Mouse (Mus musculus): ENCODE measurements around the gene Ctnna3. TPM values are rescaled to one million over a fixed set of nuclear protein-coding genes. Genes with fewer than 3 reads are reported as not detected.
"Not testable (repeated sequence)": the region's sequence is repeated elsewhere in the genome, so short reads cannot be mapped to it uniquely, and the experiment has no call there.

The Ctnna3 gene
- polyA plus RNA-seq (2012; rRNA removed) = 0.46 and 0.70 TPM in 2 replicates

DNA sequence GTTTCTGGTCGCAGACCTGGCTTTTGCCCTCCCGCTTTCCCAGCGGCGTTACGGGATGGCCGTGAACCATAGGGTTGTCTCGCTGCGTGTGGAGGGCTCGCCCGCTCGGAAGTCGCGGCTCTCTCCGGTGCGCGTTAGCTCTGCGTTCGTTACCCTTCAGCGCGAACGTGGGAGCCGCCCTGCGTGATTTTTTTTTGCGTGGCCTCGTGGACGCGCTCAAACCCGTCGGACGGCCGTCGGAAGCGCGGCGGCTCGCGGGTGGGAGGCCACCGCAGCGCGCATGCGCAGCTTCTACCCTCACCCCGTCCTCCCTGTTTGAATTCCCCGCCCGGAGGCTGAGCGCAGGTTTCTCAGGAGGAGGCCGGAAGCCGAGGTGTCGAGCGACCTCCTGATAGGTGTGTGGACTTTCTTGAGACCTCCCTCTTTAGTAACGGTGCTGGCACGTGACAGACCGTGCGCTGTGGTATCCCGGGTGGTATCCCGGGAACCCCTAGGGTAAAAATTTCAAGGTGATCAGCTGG lies at the start of gene Ctnna3:
Gene Ctnna3, plus strand, starts transcription at position 314 of the 521 bp plus-strand sequence.
- peak; percentile 88 to 90 for DNase-seq (ENCODE audit: extremely low spot score in 1 of 2, low spot score in 1 of 2)

GRCm38 (mm10) chr10:63381498-63382280 lies 48.2 kb upstream of the Ctnna3 start, which contains the start of gene Sirt1:
Sirt1 (minus strand) TSS chr10:63381704.
- peak in 1 of 2 experiments; percentile 13 for DNase-seq (ENCODE audit: extremely low spot score in 1 of 2, low spot score in 1 of 2)

DNA sequence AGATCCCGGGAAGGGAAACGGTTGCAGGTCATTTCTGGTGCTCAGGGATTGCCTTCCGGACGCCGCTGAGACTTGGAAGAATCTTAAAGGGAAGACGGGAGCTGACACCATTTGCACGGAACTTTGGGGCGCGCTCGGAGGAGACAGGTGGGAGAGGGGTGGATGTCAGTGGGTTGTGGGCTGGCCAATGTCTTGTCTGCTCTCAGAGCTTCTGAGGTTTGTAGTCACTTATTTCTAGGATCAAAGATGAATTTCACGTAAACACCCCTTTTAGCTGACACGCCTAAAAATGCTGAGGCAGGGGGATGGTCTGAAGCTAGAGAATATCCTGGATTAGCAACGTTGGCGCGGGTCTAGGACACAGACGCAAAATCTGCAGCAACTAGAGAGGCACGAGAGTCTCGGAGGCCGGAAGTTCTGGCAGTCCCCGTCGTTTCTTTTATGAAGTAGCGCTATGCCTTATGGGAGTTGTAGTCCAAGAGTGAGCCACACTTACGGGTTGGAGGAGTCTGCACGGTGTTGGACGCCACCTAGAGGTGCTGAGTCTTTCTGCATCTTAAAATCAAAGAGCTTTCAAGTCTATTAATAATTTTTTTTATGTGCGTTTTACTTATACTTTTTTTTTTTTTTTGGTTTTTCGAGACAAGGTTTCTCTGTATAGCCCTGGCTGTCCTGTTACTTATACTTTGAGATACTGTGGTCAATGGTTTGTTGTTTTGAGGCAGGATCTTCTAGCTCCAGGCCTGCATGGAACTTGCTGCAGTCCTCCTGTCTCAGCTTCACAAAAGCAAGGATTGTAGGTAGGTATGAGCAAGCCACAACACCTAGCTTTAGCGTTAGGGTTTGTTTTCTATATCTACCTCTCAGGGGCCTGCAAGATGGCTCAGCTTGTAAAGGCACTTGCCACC lies 47.3 kb upstream of the Ctnna3 start, which contains the start of gene Dnajc12:
Gene Dnajc12, plus strand, starts transcription at position 72 of the 908 bp plus-strand sequence.
- DNase-seq (ENCODE audit: extremely low spot score in 1 of 2, low spot score in 1 of 2) = peak; percentile 85 to 90

- DNase-seq (ENCODE audit: extremely low spot score in 1 of 2, low spot score in 1 of 2) = not testable (repeated sequence)
These were observed 44.0 kb upstream of the Ctnna3 start for GRCm38 (mm10) chr10:63385897-63386296.

- peak; percentile 81 to 95 for DNase-seq (ENCODE audit: extremely low spot score in 1 of 2, low spot score in 1 of 2)
These were observed 43.5 kb upstream of the Ctnna3 start for GRCm38 (mm10) chr10:63386444-63386843.

GRCm38 (mm10) chr10:63386991-63387390 lies 42.9 kb upstream of the Ctnna3 start:
- no peak for DNase-seq (ENCODE audit: extremely low spot score in 1 of 2, low spot score in 1 of 2)

- DNase-seq (ENCODE audit: extremely low spot score in 1 of 2, low spot score in 1 of 2) = no peak
These were observed 41.0 kb upstream of the Ctnna3 start for GRCm38 (mm10) chr10:63388948-63389347.

- DNase-seq (ENCODE audit: extremely low spot score in 1 of 2, low spot score in 1 of 2) = no peak
These were observed 32.9 kb upstream of the Ctnna3 start for GRCm38 (mm10) chr10:63396963-63397362.

- DNase-seq (ENCODE audit: extremely low spot score in 1 of 2, low spot score in 1 of 2) = no peak
These were observed 27.0 kb upstream of the Ctnna3 start for GRCm38 (mm10) chr10:63402731-63403504.

DNA sequence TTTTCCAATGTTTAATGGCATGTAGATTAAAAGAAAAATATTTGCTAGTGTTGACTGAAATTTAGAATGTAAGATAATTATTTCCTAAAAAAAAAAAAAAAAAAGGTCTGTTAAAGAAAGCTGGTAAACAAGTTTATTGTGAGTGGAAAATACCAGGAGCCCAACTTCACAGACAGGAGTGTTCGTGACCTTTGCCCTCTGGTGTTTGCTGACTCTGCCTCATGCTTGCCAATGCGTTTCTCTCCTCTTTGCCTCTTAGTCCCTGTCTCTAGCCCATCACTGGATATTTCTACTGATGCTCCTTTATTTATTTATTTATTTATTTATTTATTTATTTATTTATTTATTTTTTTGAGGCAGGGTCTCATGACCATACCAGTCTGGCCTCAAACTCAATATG lies 26.3 kb upstream of the Ctnna3 start:
- DNase-seq (ENCODE audit: extremely low spot score in 1 of 2, low spot score in 1 of 2) = no peak

DNA sequence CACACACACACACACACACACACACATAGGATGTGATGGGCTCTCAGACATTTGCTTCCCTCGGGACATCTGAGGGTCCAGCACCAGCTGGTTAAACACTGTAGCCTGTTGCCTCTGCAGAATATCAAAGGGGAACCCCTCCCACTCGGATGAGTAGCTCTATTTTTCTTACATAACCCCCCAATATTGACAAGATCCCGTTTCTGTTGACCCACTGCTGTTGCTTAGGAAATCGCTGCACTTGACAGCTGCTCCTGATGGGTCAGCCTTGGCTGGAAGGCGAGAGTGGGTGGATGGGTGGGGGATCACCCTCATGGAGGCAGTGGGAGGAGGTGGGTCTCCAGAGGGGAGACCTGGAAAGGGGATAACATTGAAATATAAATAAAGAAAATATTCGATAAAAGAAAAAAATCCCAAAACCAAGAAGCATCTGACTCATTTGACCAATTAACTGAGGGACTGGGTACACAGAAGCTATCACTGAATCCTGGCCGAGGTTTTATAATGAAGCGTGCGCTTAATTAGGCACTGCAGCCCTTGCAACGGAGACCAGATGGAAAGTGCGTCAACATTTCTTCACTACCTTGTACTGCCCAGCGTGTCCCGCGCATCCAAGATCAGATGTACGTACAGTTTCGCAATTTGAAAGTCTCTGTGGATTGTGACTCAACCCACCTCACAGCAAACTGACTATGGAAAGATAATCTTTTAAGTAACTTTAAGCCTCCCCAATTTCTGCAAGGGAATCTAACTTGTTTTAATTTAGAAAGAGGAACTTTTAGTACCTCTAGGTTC lies 19.5 kb upstream of the Ctnna3 start:
- no peak for DNase-seq (ENCODE audit: extremely low spot score in 1 of 2, low spot score in 1 of 2)

DNA sequence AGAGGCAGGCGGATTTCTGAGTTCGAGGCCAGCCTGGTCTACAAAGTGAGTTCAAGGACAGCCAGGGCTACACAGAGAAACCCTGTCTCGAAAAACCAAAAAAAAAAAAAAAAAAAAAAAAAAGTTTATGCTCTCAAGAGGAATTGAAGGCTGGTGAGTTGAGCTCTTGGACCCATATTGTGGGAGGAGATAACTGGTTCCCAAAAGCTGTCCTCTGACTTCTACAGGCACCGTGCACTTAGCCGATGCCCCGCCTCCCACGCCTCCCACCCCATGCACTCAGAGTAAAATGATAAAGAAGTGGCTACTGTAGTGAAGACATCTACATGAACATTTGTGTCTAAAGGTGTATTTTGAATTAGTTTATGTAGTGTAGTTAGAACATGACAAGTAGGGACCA lies 18.2 kb upstream of the Ctnna3 start:
- DNase-seq (ENCODE audit: extremely low spot score in 1 of 2, low spot score in 1 of 2) = not testable (repeated sequence)

DNA sequence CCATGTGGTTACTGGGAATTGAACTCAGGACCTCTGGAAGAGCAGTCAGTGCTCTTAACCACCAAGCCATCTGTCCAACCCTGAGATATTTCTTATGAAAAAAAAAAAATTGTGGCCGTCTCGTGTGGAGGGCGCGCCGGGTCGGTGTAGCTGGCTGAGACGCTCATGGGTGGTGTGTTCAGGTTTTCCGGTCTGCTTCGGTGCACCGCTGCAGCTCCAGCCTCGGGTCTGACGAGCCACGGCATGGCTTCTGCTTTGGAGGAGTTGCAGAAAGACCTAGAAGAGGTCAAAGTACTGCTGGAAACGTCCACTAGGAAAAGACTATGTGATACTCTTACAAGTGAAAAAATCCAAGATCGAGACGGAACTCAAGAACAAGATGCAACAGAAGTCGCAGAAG lies 17.1 kb upstream of the Ctnna3 start:
- DNase-seq (ENCODE audit: extremely low spot score in 1 of 2, low spot score in 1 of 2) = no peak

- DNase-seq (ENCODE audit: extremely low spot score in 1 of 2, low spot score in 1 of 2) = no peak
These were observed 14.6 kb upstream of the Ctnna3 start for GRCm38 (mm10) chr10:63415287-63415686.

- DNase-seq (ENCODE audit: extremely low spot score in 1 of 2, low spot score in 1 of 2) = no peak
These were observed 14.0 kb upstream of the Ctnna3 start for GRCm38 (mm10) chr10:63415850-63416249.

- no peak for DNase-seq (ENCODE audit: extremely low spot score in 1 of 2, low spot score in 1 of 2)
These were observed 12.8 kb upstream of the Ctnna3 start for GRCm38 (mm10) chr10:63417061-63417460.

DNA sequence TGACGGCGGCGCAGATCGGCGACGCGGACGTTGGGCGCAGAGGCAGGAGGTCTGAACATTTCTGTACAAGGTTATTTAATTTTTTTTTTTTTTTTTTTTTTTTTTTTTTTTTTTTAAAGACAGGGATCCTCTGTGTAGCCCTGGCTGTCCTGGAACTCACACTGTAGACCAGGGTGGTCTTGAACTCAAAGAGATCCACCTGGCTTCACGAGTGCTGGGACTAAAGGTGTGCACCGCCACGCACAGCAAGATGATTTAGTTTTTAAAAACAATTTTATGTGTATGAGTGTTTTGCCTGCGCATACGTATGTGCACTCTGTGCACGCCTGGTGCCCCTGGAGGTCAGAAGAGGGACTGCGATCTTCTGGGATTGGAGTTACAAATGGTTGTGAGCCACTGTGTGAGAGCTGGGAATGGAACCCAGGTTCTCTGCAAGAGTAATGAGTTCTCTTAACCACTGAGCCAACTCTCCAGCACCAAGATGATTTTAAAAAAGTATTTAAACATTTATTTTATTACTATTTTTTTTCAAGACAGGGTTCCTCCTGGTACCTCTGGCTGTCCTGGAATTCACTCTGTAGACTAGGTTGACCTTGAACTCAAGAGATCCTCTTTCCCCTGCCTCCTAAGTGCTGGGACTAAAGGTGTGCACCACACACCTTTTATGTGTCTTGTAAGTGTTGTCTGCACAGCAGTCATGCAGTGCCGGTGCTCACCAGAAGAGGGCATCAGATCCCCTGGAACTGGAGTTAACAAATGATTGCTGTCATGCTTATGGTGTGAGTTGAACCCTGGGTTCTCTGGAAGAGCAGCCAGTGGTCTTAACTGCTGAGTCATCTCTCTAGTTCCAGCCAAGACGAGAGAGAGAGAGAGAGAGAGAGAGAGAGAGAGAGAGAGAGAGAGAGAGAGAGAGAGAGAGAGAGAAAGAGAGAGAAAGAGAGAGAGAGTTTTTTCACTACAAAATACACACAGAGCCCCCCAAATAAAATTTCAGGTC lies 7.9 kb upstream of the Ctnna3 start, which contains the start of gene Gm7075:
Gene Gm7075, minus strand, starts transcription at position 51 of the 997 bp plus-strand sequence.
- DNase-seq (ENCODE audit: extremely low spot score in 1 of 2, low spot score in 1 of 2) = peak in 1 of 2 experiments; percentile 46

DNA sequence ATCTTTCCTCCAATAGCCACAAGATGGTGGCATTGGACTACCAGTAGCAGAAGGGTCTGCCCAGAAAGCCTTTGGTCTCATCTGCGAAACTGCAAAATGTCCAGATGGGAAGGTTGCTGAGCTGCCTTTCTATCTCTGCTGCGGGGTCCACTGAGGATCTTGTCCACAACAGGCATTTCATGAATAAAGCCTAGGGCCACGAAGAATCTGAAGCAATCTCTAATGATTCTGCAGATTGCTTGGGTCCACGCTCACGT lies 7.2 kb upstream of the Ctnna3 start:
- no peak for DNase-seq (ENCODE audit: extremely low spot score in 1 of 2, low spot score in 1 of 2)
